Mouse (Mus musculus): ENCODE data around the gene Exoc6b. TPM values are rescaled to one million over a fixed set of nuclear protein-coding genes. Genes with fewer than 3 reads are reported as not detected.

Exoc6b gene
- polyA plus RNA-seq, 1 experiment = 0.56 TPM

- Histone ChIP-seq H3K9me3 (no peaks in the 10 kb centered on the region), H3K4me3 (replicated peaks) (no peak overlapping the region), H3K36me3 (replicated peaks; ENCODE audit: low read length) (no peaks in the 10 kb centered on the region), H3K4me1 (peaks cover 25% of the 10 kb centered on the region), H3K27me3 (replicated peaks) (no peaks in the 10 kb centered on the region)
- TF ChIP-seq GATA1 (IDR thresholded peaks at IDR 0.05; ENCODE audit: borderline replicate concordance, low read length) (no peak), FLI1 (IDR thresholded peaks at IDR 0.05; ENCODE audit: low read length) (no peak)
Measured at GRCm38 (mm10) chr6:84752806-84753420, 316.4 kb downstream of the Exoc6b start.

- TF ChIP-seq GATA1 (IDR thresholded peaks at IDR 0.05; ENCODE audit: borderline replicate concordance, low read length) (no peak), FLI1 (IDR thresholded peaks at IDR 0.05; ENCODE audit: low read length) (no peak)
- Histone ChIP-seq H3K9me3 (no peaks in the 10 kb centered on the region), H3K36me3 (replicated peaks; ENCODE audit: low read length) (no peaks in the 10 kb centered on the region), H3K27me3 (replicated peaks) (peaks cover under 1% of the 10 kb centered on the region), H3K4me1 (peaks cover 25% of the 10 kb centered on the region), H3K4me3 (replicated peaks) (no peak overlapping the region)
Measured at GRCm38 (mm10) chr6:84751409-84751808, 317.9 kb downstream of the Exoc6b start.

- Histone ChIP-seq H3K4me3 (replicated peaks) (no peak overlapping the region), H3K36me3 (replicated peaks; ENCODE audit: low read length) (no peaks in the 10 kb centered on the region), H3K9me3 (no peaks in the 10 kb centered on the region), H3K27me3 (replicated peaks) (peaks cover 2% of the 10 kb centered on the region), H3K4me1 (peaks cover 7% of the 10 kb centered on the region)
- TF ChIP-seq FLI1 (IDR thresholded peaks at IDR 0.05; ENCODE audit: low read length) (no peak), GATA1 (IDR thresholded peaks at IDR 0.05; ENCODE audit: borderline replicate concordance, low read length) (no peak)
Measured at GRCm38 (mm10) chr6:84746847-84747395, 322.4 kb downstream of the Exoc6b start.

- Histone ChIP-seq H3K9me3 (no peaks in the 10 kb centered on the region), H3K36me3 (replicated peaks; ENCODE audit: low read length) (no peaks in the 10 kb centered on the region), H3K27me3 (replicated peaks) (peaks cover 2% of the 10 kb centered on the region), H3K4me3 (replicated peaks) (no peak overlapping the region), H3K4me1 (peaks cover 3% of the 10 kb centered on the region; the same call in 1 of the 2 replicates)
- TF ChIP-seq FLI1 (IDR thresholded peaks at IDR 0.05; ENCODE audit: low read length) (no peak), GATA1 (IDR thresholded peaks at IDR 0.05; ENCODE audit: borderline replicate concordance, low read length) (no peak)
Measured at GRCm38 (mm10) chr6:84746193-84746846, 323.0 kb downstream of the Exoc6b start.

- peaks cover 4% of the 10 kb centered on the region; the same call in 1 of the 2 replicates for H3K4me1 ChIP-seq
- H3K4me3 ChIP-seq (replicated peaks) = no peak overlapping the region
- H3K9me3 ChIP-seq = no peaks in the 10 kb centered on the region
- H3K27me3 ChIP-seq (replicated peaks) = peaks cover 2% of the 10 kb centered on the region
- no peaks in the 10 kb centered on the region for H3K36me3 ChIP-seq (replicated peaks; ENCODE audit: low read length)
- TF ChIP-seq GATA1 (IDR thresholded peaks at IDR 0.05; ENCODE audit: borderline replicate concordance, low read length) = no peak
- TF ChIP-seq FLI1 (IDR thresholded peaks at IDR 0.05; ENCODE audit: low read length) = no peak
Measured at GRCm38 (mm10) chr6:84745570-84745969, 323.7 kb downstream of the Exoc6b start.

GRCm38 (mm10) chr6:84742227-84742626 lies 327.1 kb downstream of the Exoc6b start:
- Histone ChIP-seq H3K4me3 (replicated peaks) (no peak overlapping the region), H3K36me3 (replicated peaks; ENCODE audit: low read length) (no peaks in the 10 kb centered on the region), H3K9me3 (no peaks in the 10 kb centered on the region), H3K4me1 (peaks cover 4% of the 10 kb centered on the region; the same call in 1 of the 2 replicates), H3K27me3 (replicated peaks) (peaks cover 2% of the 10 kb centered on the region)
- TF ChIP-seq GATA1 (IDR thresholded peaks at IDR 0.05; ENCODE audit: borderline replicate concordance, low read length) (no peak), FLI1 (IDR thresholded peaks at IDR 0.05; ENCODE audit: low read length) (no peak)

- Histone ChIP-seq H3K36me3 (replicated peaks; ENCODE audit: low read length) (no peaks in the 10 kb centered on the region), H3K9me3 (no peaks in the 10 kb centered on the region), H3K27me3 (replicated peaks) (no peaks in the 10 kb centered on the region), H3K4me1 (peaks cover 11% of the 10 kb centered on the region), H3K4me3 (replicated peaks) (no peak overlapping the region)
- TF ChIP-seq FLI1 (IDR thresholded peaks at IDR 0.05; ENCODE audit: low read length) (no peak), GATA1 (IDR thresholded peaks at IDR 0.05; ENCODE audit: borderline replicate concordance, low read length) (no peak)
Measured at GRCm38 (mm10) chr6:84736942-84737341, 332.4 kb downstream of the Exoc6b start.

- no peaks in the 10 kb centered on the region for H3K4me1 ChIP-seq
- no peak for TF ChIP-seq GATA1 (IDR thresholded peaks at IDR 0.05; ENCODE audit: borderline replicate concordance, low read length)
Measured at GRCm38 (mm10) chr6:84726876-84727275, 342.4 kb downstream of the Exoc6b start.

GRCm38 (mm10) chr6:84713171-84713570 lies 356.1 kb downstream of the Exoc6b start:
- TF ChIP-seq FLI1 (IDR thresholded peaks at IDR 0.05; ENCODE audit: low read length) (no peak), GATA1 (IDR thresholded peaks at IDR 0.05; ENCODE audit: borderline replicate concordance, low read length) (no peak)
- Histone ChIP-seq H3K4me1 (no peaks in the 10 kb centered on the region), H3K27me3 (replicated peaks) (no peaks in the 10 kb centered on the region), H3K4me3 (replicated peaks) (no peak overlapping the region), H3K36me3 (replicated peaks; ENCODE audit: low read length) (no peaks in the 10 kb centered on the region), H3K9me3 (no peaks in the 10 kb centered on the region)

More at GRCm38 (mm10) chr6:84726876-84727275, 342.4 kb downstream of the Exoc6b start:
- H3K9me3 ChIP-seq = peaks cover 5% of the 10 kb centered on the region
- H3K27me3 ChIP-seq (replicated peaks) = peaks cover 2% of the 10 kb centered on the region
- no peaks in the 10 kb centered on the region for H3K36me3 ChIP-seq (replicated peaks; ENCODE audit: low read length)
- H3K4me3 ChIP-seq (replicated peaks) = no peak overlapping the region

- no peaks in the 10 kb centered on the region for H3K27me3 ChIP-seq (replicated peaks)
- H3K36me3 ChIP-seq (replicated peaks; ENCODE audit: low read length) = no peaks in the 10 kb centered on the region
- TF ChIP-seq FLI1 (IDR thresholded peaks at IDR 0.05; ENCODE audit: low read length) (no peak), GATA1 (IDR thresholded peaks at IDR 0.05; ENCODE audit: borderline replicate concordance, low read length) (no peak)
- no peaks in the 10 kb centered on the region for H3K9me3 ChIP-seq
- no peak overlapping the region for H3K4me3 ChIP-seq (replicated peaks)
- no peaks in the 10 kb centered on the region for H3K4me1 ChIP-seq
Measured at GRCm38 (mm10) chr6:84710831-84711230, 358.5 kb downstream of the Exoc6b start.

All from megakaryocyte, embryonic 14.5 days (primary cell).